Mouse (Mus musculus) neural tube, embryonic 15.5 days (tissue): ENCODE results near the gene Gstp1. TPM values are rescaled to one million over a fixed set of nuclear protein-coding genes. Genes with fewer than 3 reads are reported as not detected.
A peak's percentile ranks its signal among the peaks of the same experiment; 100 is the strongest.

Experiments used
- ATAC-seq: fragments of 200-750 bp; cut with Nextera tagmentation; 2 replicates; pipeline ENCODE4 v1.8.0; 2017; ENCODE audit warnings: mild to moderate bottlenecking, moderate TSS enrichment, moderate library complexity; ENCODE audit not compliant: low FRiP score
- H3K27ac ChIP-seq: fragments of 300-500 bp; sonication (generic); replicated peaks from 2 replicates; pipeline ENCODE4 v1.5.1; 2015; ENCODE audit warnings: mild to moderate bottlenecking, inconsistent platforms
- H3K27me3 ChIP-seq: fragments of 300-500 bp; sonication (generic); replicated peaks from 2 replicates; pipeline ENCODE4 v1.6.1; 2015; ENCODE audit warnings: inconsistent platforms
- H3K36me3 ChIP-seq: fragments of 300-500 bp; sonication (generic); 2 replicates; pipeline ENCODE4 v1.6.1; 2015; ENCODE audit warnings: inconsistent platforms
- H3K4me1 ChIP-seq: fragments of 300-500 bp; sonication (generic); 2 replicates; pipeline ENCODE4 v1.6.1; 2015; ENCODE audit warnings: inconsistent platforms
- H3K4me2 ChIP-seq: fragments of 300-500 bp; sonication (generic); 2 replicates; pipeline ENCODE4 v1.6.1; 2015; ENCODE audit warnings: inconsistent platforms, mild to moderate bottlenecking, moderate library complexity
- H3K4me3 ChIP-seq: fragments of 300-500 bp; sonication (generic); replicated peaks from 2 replicates; pipeline ENCODE4 v1.5.1; 2015; ENCODE audit warnings: mild to moderate bottlenecking, inconsistent platforms
- H3K9ac ChIP-seq: fragments of 300-500 bp; sonication (generic); replicated peaks from 2 replicates; pipeline ENCODE4 v1.6.1; 2015; ENCODE audit warnings: mild to moderate bottlenecking, inconsistent platforms
- H3K9me3 ChIP-seq: fragments of 300-500 bp; sonication (generic); replicated peaks from 2 replicates; pipeline ENCODE4 v1.6.1; 2016; ENCODE audit warnings: inconsistent platforms
- WGBS: fragments of 180-500 bp; shearing (Covaris S2); methylation state at CpG from one replicate; pipeline ENCODE4 v1.1.7; 2015; ENCODE audit warnings: mixed read lengths; 5-methylcytosine and 5-hydroxymethylcytosine counted together
- polyA plus RNA-seq: library from polyadenylated mRNA; unstranded; fragments of >200 nt; fragmentation: Nextera tagmentation; extraction: Ambion mirVana; gene quantifications from 2 replicates; pipeline ENCODE4 v1.2.1, GENCODE M21; 2015

The Gstp1 gene
- polyA plus RNA-seq, 1 experiment from 2014 or later: 552 TPM

DNA sequence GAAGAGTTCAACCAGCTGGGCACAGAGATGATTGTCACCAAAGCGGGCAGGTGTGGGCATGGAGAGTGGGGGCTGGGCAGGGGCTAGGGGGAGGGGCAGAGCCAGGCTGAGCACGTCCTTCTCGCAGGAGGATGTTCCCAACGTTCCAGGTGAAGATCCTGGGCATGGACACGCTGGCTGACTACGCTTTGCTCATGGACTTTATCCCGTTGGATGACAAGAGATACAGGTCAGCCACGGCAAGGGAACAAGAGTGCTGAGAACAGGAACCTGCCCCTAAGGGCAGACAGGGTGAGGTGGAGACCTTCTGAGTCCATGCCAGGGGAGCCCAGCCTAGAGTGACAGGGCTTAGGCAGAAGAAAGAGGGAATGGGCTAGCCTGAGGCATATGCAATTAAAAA is 41.0 kb downstream of the Gstp1 start:
- H3K27me3 ChIP-seq: no peaks in the 10 kb centered on the region
- WGBS: 86% methylated on average over 8 of the region's 8 CpGs
- H3K9me3 ChIP-seq: no peaks in the 10 kb centered on the region
- peaks cover 19% of the 10 kb centered on the region for H3K4me1 ChIP-seq
- no peak for ATAC-seq
- no peak overlapping the region for H3K4me2 ChIP-seq
- no peak overlapping the region for H3K4me3 ChIP-seq
- H3K36me3 ChIP-seq: no peaks in the 10 kb centered on the region
- H3K27ac ChIP-seq: no peak overlapping the region
- H3K9ac ChIP-seq: no peak overlapping the region

DNA sequence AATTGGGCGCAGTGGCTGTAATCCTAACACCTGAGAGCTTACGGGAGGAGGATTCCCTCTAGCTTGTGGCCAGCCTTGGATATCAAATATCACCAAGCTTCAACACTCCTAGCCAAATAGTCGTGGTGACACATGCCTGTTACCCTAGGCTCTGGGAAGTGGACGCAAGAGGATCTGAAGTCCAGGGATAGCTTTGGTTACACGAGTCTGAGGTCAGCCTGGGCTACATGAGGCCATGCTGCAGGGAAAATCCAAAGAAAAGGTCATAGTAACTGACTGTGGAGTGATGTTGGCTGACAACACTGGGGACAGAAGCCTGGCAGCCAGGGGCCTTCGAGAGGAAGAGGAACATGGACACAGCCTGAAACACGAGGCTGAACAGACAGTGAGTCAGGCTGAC is 41.7 kb downstream of the Gstp1 start:
- no peaks in the 10 kb centered on the region for H3K9me3 ChIP-seq
- no peaks in the 10 kb centered on the region for H3K27me3 ChIP-seq
- no peak overlapping the region for H3K4me3 ChIP-seq
- no peak for ATAC-seq
- no peak overlapping the region for H3K27ac ChIP-seq
- peaks cover 13% of the 10 kb centered on the region for H3K4me1 ChIP-seq
- H3K36me3 ChIP-seq: no peaks in the 10 kb centered on the region
- no peak overlapping the region for H3K4me2 ChIP-seq
- H3K9ac ChIP-seq: no peak overlapping the region
- 79% methylated on average over 7 of the region's 7 CpGs for WGBS

DNA sequence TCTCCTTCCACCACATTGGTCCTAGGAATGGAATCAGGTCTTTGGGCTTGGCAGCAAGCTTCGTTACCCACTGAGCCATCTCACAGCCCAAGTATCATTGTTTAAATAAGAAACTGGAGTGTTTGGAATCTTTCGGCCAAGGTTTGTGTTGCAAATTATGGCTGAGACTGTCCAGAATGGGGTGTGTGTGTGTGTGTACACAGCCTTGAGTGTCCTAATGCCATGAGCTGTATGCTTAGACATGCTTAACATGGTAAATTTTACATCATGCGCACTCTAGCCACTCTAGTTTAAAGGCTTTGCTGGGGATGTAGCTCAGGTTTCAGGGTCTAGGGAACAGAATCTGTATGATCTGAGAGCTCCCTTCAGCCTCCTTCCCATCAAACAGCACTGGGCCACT is 42.3 kb downstream of the Gstp1 start:
- WGBS: 89% methylated on average over 3 of the region's 3 CpGs
- Histone ChIP-seq H3K9me3 (no peaks in the 10 kb centered on the region), H3K4me1 (peaks cover 9% of the 10 kb centered on the region), H3K36me3 (no peaks in the 10 kb centered on the region), H3K9ac (no peak overlapping the region), H3K27ac (no peak overlapping the region), H3K4me2 (no peak overlapping the region), H3K4me3 (no peak overlapping the region), H3K27me3 (no peaks in the 10 kb centered on the region)
- ATAC-seq: no peak

DNA sequence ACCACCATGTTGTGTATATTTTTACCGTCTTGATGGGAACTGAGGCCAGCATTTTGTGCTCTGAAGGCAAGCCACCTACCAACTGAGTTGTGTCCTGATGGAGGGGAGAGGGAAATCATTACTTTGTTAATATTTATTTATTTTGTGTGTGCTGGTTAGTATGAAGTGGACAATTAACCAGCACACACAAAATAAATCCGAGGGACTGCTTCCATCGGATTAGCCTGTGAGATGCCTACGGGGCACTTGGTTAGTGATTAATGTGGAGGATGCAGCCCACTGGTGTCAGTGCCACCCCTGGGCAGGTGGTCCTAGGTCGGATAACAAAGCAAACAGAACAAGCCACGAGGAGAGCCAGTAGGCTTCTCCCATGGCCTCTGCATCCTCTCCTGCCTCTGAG is 42.9 kb downstream of the Gstp1 start:
- 69% methylated on average over 6 of the region's 6 CpGs for WGBS
- H3K9me3 ChIP-seq: no peaks in the 10 kb centered on the region
- no peaks in the 10 kb centered on the region for H3K27me3 ChIP-seq
- no peak overlapping the region for H3K9ac ChIP-seq
- no peak overlapping the region for H3K4me2 ChIP-seq
- H3K27ac ChIP-seq: no peak overlapping the region
- ATAC-seq: no peak
- H3K36me3 ChIP-seq: no peaks in the 10 kb centered on the region
- peaks cover 8% of the 10 kb centered on the region for H3K4me1 ChIP-seq
- H3K4me3 ChIP-seq: no peak overlapping the region

DNA sequence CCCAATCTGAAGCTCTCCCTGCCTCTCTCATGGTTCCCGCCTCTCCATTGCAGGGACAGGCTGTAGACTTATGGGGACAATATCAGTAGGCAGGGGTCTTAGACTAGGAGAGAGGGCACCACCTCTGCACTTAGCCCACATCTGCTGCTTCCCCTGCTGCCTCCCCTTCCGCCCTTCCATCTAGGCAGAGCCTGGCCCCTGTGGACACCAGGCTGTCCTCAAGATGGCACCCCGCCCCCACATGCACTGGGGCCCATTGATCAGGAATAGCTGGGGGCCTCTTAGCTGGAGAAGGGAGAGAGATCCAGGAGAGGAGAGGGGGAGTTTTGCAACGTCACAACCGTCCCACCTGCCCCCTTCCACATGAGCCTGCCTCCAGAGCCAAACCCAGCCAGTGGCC is 45.4 kb downstream of the Gstp1 start, which contains the start of gene Tbx10:
TSS of gene Tbx10 (plus strand) at position 337 of the 400 bp plus-strand sequence.
- WGBS: 62% methylated on average over 5 of the region's 5 CpGs
- Histone ChIP-seq H3K9ac (no peak within 1 kb of the TSS), H3K36me3 (no peaks in the 10 kb centered on the region), H3K27me3 (no peaks in the 10 kb centered on the region), H3K27ac (no peak within 1 kb of the TSS), H3K9me3 (no peaks in the 10 kb centered on the region), H3K4me2 (no peak within 1 kb of the TSS), H3K4me1 (no peaks in the 10 kb centered on the region), H3K4me3 (no peak within 1 kb of the TSS)
- ATAC-seq: no peak

GRCm38 (mm10) chr19:3991966-3992365 is 45.8 kb downstream of the Gstp1 start:
- ATAC-seq: no peak
- WGBS: 89% methylated on average over 3 of the region's 3 CpGs
- no peak overlapping the region for H3K4me3 ChIP-seq
- H3K27ac ChIP-seq: no peak overlapping the region
- peaks cover under 1% of the 10 kb centered on the region; the same call in 1 of the 2 replicates for H3K4me1 ChIP-seq
- no peaks in the 10 kb centered on the region for H3K36me3 ChIP-seq
- H3K9ac ChIP-seq: no peak overlapping the region
- H3K27me3 ChIP-seq: no peaks in the 10 kb centered on the region
- H3K9me3 ChIP-seq: no peaks in the 10 kb centered on the region
- no peak overlapping the region for H3K4me2 ChIP-seq

GRCm38 (mm10) chr19:3991562-3991961 is 46.2 kb downstream of the Gstp1 start:
- H3K4me3 ChIP-seq: no peak overlapping the region
- H3K27ac ChIP-seq: no peak overlapping the region
- H3K36me3 ChIP-seq: no peaks in the 10 kb centered on the region
- no peaks in the 10 kb centered on the region for H3K27me3 ChIP-seq
- peaks cover 5% of the 10 kb centered on the region for H3K4me1 ChIP-seq
- no peak overlapping the region for H3K4me2 ChIP-seq
- no peak overlapping the region for H3K9ac ChIP-seq
- no peak for ATAC-seq
- no peaks in the 10 kb centered on the region for H3K9me3 ChIP-seq
- 96% methylated on average over 3 of the region's 3 CpGs for WGBS

DNA sequence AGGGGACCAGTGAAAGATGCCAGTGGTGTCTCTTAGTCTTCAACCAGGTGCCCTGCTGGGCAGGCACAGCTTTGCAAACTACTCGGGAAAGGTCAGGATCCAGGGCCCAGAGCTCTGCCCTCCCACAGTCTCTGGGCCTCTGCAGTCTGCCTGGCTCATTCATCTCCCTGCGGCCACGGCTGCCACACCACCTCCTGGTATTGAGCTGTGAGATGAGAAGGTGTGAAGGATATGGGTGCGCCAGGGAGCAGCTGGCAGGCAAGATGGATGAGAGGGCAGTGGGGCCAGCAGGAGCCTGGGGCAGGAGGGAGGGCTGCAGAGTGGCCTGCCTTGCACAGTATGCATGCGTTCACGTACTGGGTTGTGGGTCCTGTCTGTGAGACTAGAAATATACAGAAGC is 47.0 kb downstream of the Gstp1 start:
- WGBS: 38% methylated on average over 6 of the region's 6 CpGs
- no peak for ATAC-seq

GRCm38 (mm10) chr19:3988750-3989149 is 49.0 kb downstream of the Gstp1 start:
- Histone ChIP-seq H3K9me3 (no peaks in the 10 kb centered on the region), H3K36me3 (no peaks in the 10 kb centered on the region), H3K4me2 (no peak overlapping the region), H3K9ac (no peak overlapping the region), H3K27me3 (no peaks in the 10 kb centered on the region), H3K4me3 (no peak overlapping the region), H3K4me1 (peaks cover 16% of the 10 kb centered on the region), H3K27ac (no peak overlapping the region)
- WGBS: 89% methylated on average over 4 of the region's 4 CpGs
- ATAC-seq: no peak

More for the DNA sequence above, 47.0 kb downstream of the Gstp1 start:
- H3K4me1 ChIP-seq: peaks cover 11% of the 10 kb centered on the region
- no peak overlapping the region for H3K9ac ChIP-seq
- no peak overlapping the region for H3K4me2 ChIP-seq
- H3K36me3 ChIP-seq: no peaks in the 10 kb centered on the region
- no peaks in the 10 kb centered on the region for H3K27me3 ChIP-seq
- H3K27ac ChIP-seq: no peak overlapping the region
- no peak overlapping the region for H3K4me3 ChIP-seq
- no peaks in the 10 kb centered on the region for H3K9me3 ChIP-seq

- H3K27ac ChIP-seq: no peak overlapping the region
- no peaks in the 10 kb centered on the region for H3K27me3 ChIP-seq
- no peaks in the 10 kb centered on the region for H3K9me3 ChIP-seq
- H3K4me2 ChIP-seq: no peak overlapping the region
- WGBS: 94% methylated on average over 14 of the region's 14 CpGs
- peaks cover 16% of the 10 kb centered on the region for H3K4me1 ChIP-seq
- no peak overlapping the region for H3K9ac ChIP-seq
- no peaks in the 10 kb centered on the region for H3K36me3 ChIP-seq
- ATAC-seq: no peak
- H3K4me3 ChIP-seq: no peak overlapping the region
These were observed 49.7 kb downstream of the Gstp1 start for GRCm38 (mm10) chr19:3988066-3988465.

DNA sequence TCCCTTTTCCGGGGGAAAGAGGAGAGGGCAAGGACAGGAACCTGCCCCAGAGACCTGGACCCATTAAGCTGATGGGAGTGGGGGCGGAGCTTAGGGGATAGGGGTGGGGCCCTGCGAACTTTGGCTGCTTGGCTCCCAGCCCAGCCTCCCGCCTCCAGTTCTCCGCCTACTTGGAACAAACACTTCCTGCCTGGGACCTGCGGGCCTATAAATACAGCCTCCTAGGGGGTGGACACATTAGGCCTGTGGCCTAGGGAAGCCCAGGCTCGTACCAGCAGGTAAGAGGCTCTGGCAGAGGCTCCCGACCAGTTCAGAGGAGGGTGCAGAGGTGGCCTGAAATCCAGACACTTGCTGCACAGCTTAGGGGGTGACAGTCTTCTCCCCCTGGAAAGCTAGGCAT is 51.5 kb downstream of the Gstp1 start, which contains the start of gene Acy3:
TSS of gene Acy3 (plus strand) at position 237 of the 400 bp plus-strand sequence.
- Histone ChIP-seq H3K27me3 (no peaks in the 10 kb centered on the region), H3K9me3 (no peaks in the 10 kb centered on the region), H3K36me3 (no peaks in the 10 kb centered on the region), H3K4me3 (no peak within 1 kb of the TSS), H3K27ac (no peak within 1 kb of the TSS; the same call in 1 of the 2 replicates), H3K9ac (no peak within 1 kb of the TSS), H3K4me1 (peaks cover 16% of the 10 kb centered on the region), H3K4me2 (peak within 1 kb of the TSS; percentile 19; the same call in 1 of the 2 replicates)
- 11% methylated on average over 8 of the region's 8 CpGs for WGBS
- no peak for ATAC-seq
